Mouse (Mus musculus) 3T3-L1 (cell line): ENCODE results near the gene Abcc9.

Source experiments
- DNase-seq: peaks from one replicate; pipeline ENCODE4 v3.0.0-alpha.2; 2015; ENCODE audit warnings: low read depth, low spot score

The Abcc9 gene

GRCm38 (mm10) chr6:142701652-142702637, at the start of gene Abcc9:
Gene Abcc9, minus strand, starts transcription at chr6:142702315.
- DNase-seq, result no peak

GRCm38 (mm10) chr6:142751365-142751764, 49.2 kb upstream of the Abcc9 start:
- no peak for DNase-seq

GRCm38 (mm10) chr6:142748057-142748708, 46.1 kb upstream of the Abcc9 start:
- peak; percentile 20 for DNase-seq

GRCm38 (mm10) chr6:142747165-142747564, 45.0 kb upstream of the Abcc9 start:
- no peak for DNase-seq

- no peak for DNase-seq
Observed at GRCm38 (mm10) chr6:142746765-142747164, 44.6 kb upstream of the Abcc9 start.

- no peak for DNase-seq
Observed at GRCm38 (mm10) chr6:142745484-142745883, 43.4 kb upstream of the Abcc9 start.

- no peak for DNase-seq
Observed at GRCm38 (mm10) chr6:142743193-142743592, 41.1 kb upstream of the Abcc9 start.

- DNase-seq, result no peak
Observed at GRCm38 (mm10) chr6:142741763-142742162, 39.6 kb upstream of the Abcc9 start.

- no peak for DNase-seq
Observed at GRCm38 (mm10) chr6:142738637-142739036, 36.5 kb upstream of the Abcc9 start.

GRCm38 (mm10) chr6:142738225-142738624, 36.1 kb upstream of the Abcc9 start:
- DNase-seq, result no peak

GRCm38 (mm10) chr6:142735302-142736005, 33.3 kb upstream of the Abcc9 start:
- peak; percentile 72 for DNase-seq

- DNase-seq, result no peak
Observed at GRCm38 (mm10) chr6:142732567-142733290, 30.6 kb upstream of the Abcc9 start.

- no peak for DNase-seq
Observed at GRCm38 (mm10) chr6:142726032-142726431, 23.9 kb upstream of the Abcc9 start.

GRCm38 (mm10) chr6:142721731-142722130, 19.6 kb upstream of the Abcc9 start:
- DNase-seq, result no peak

GRCm38 (mm10) chr6:142720641-142721040, 18.5 kb upstream of the Abcc9 start:
- DNase-seq, result no peak

- no peak for DNase-seq
Observed at GRCm38 (mm10) chr6:142718167-142718566, 16.1 kb upstream of the Abcc9 start.

- no peak for DNase-seq
Observed at GRCm38 (mm10) chr6:142717186-142717585, 15.1 kb upstream of the Abcc9 start.

GRCm38 (mm10) chr6:142715026-142715425, 12.9 kb upstream of the Abcc9 start:
- DNase-seq, result no peak

- no peak for DNase-seq
Observed at GRCm38 (mm10) chr6:142711106-142711505, 9.0 kb upstream of the Abcc9 start.

GRCm38 (mm10) chr6:142710690-142711089, 8.6 kb upstream of the Abcc9 start:
- no peak for DNase-seq

GRCm38 (mm10) chr6:142708369-142708768, 6.3 kb upstream of the Abcc9 start:
- no peak for DNase-seq
